Mouse (Mus musculus): ENCODE measurements around the gene Cd40lg. TPM values are rescaled to one million over a fixed set of nuclear protein-coding genes. Genes with fewer than 3 reads are reported as not detected.

Cd40lg gene
- polyA plus RNA-seq, 2 experiments from 2014 or later: 49.7 to 55.1 TPM

Other genes with a start within 250 kb of the Cd40lg start
- not detected for gene Brs3, start 169.1 kb upstream of the Cd40lg start, polyA plus RNA-seq (2017; shearing (Covaris generic))
- 10 to 100 TPM; 23.3 to 30.3 TPM for gene Htatsf1, start 158.6 kb upstream of the Cd40lg start, polyA plus RNA-seq (2017; shearing (Covaris generic))
- gene Vgll1, start 124.0 kb upstream of the Cd40lg start, polyA plus RNA-seq (2017; shearing (Covaris generic)): not detected
- gene Arhgef6, start 126.6 kb downstream of the Cd40lg start, polyA plus RNA-seq (2017; shearing (Covaris generic)): 10 to 100 TPM; 76.3 to 82.5 TPM
- 10 to 100 TPM; 71.9 to 72.2 TPM for gene Rbmx, start 180.9 kb downstream of the Cd40lg start, polyA plus RNA-seq (2017; shearing (Covaris generic))
- gene Gm364, start 197.0 kb downstream of the Cd40lg start, polyA plus RNA-seq (2017; shearing (Covaris generic)): not detected